Mouse (Mus musculus) spleen, adult 2 months (tissue): ENCODE measurements around the gene Vamp1. TPM values are rescaled to one million over a fixed set of nuclear protein-coding genes. Genes with fewer than 3 reads are reported as not detected.

Source experiments
- DNase-seq, 2 experiments: peaks; one replicate each; pipeline versions ENCODE4 v3.0.0 to v3.0.0-alpha.2; 2012 to 2021; ENCODE audit warnings: low spot score in 2 of 2, low read depth in 1 of 2
- H3K27ac ChIP-seq: fragments of 200-500 bp; 2 replicates; pipeline ENCODE4 v1.5.1; 2012; ENCODE audit warnings: low read length, inconsistent platforms; ENCODE audit not compliant: insufficient read depth
- H3K27me3 ChIP-seq: fragments of 200-500 bp; 2 replicates; pipeline ENCODE4 v1.6.1; 2012; ENCODE audit warnings: mild to moderate bottlenecking, moderate library complexity, low read length, inconsistent platforms; ENCODE audit not compliant: control insufficient read depth, insufficient read depth
- H3K36me3 ChIP-seq: fragments of 200-500 bp; 2 replicates; pipeline ENCODE4 v1.6.1; 2012; ENCODE audit warnings: mild to moderate bottlenecking, low read length, inconsistent platforms; ENCODE audit not compliant: control insufficient read depth, insufficient read depth
- H3K4me1 ChIP-seq: fragments of 200-500 bp; 2 replicates; pipeline ENCODE4 v1.6.1; 2011; ENCODE audit warnings: inconsistent platforms; ENCODE audit not compliant: control insufficient read depth, insufficient read depth, insufficient read length
- H3K4me3 ChIP-seq: fragments of 200-500 bp; 2 replicates; pipeline ENCODE4 v1.5.1; 2011; ENCODE audit warnings: mild to moderate bottlenecking, inconsistent platforms; ENCODE audit not compliant: insufficient read depth, insufficient read length; ENCODE audit errors: extremely low read depth
- CTCF ChIP-seq: fragments of 200-500 bp; IDR thresholded peaks from 2 replicates; pipeline ENCODE4 v1.5.1; 2011; ENCODE audit warnings: mild to moderate bottlenecking, inconsistent platforms; ENCODE audit not compliant: insufficient read depth, insufficient read length, insufficient replicate concordance; ENCODE audit errors: extremely low read depth
- POLR2A ChIP-seq: fragments of 200-500 bp; IDR thresholded peaks from 2 replicates; pipeline ENCODE4 v1.6.1; 2011; ENCODE audit warnings: low read depth, low read length, inconsistent platforms
- WGBS: fragments of 180-500 bp; shearing (Covaris S2); methylation state at CpG from one replicate; pipeline ENCODE4 v1.1.7; 2018; 5-methylcytosine and 5-hydroxymethylcytosine counted together
- polyA plus RNA-seq: library from polyadenylated mRNA; depleted of rRNA; stranded (reverse); fragments of >200 nt; gene quantifications from 2 replicates; pipeline ENCODE4 v1.2.3, GENCODE M21; 2012

Gene Vamp1
- polyA plus RNA-seq, 1 experiment: 41.7 TPM

DNA sequence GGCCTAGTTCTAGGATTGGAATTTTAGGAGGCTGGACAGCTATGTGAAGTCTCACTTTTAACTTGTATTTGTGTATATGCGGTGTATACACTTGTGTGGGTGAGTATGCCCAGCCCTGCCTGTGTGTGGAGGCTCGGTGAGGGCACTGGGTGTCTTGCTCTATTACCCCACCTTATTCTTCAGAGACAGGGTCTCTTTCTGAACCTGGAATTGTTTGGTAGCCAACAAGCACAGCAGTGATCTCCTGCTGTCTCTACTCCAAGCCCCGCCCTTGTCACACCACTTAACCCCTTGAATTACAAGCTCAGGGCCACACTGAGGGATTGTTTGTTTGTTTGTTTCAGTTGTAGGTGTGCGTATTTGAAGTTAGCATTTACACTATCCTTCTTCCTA lies 16.7 kb downstream of the Vamp1 start:
- Histone ChIP-seq H3K4me1 (peaks cover 9% of the 10 kb centered on the region; the same call in 1 of the 2 replicates), H3K27ac (peak overlapping the region; percentile 98), H3K27me3 (no peaks in the 10 kb centered on the region), H3K4me3 (peak overlapping the region; percentile 88), H3K36me3 (peaks cover 16% of the 10 kb centered on the region)
- 22% methylated on average over 4 of the region's 4 CpGs for WGBS
- DNase-seq: no peak
- TF ChIP-seq CTCF (no peak), POLR2A (no peak)

DNA sequence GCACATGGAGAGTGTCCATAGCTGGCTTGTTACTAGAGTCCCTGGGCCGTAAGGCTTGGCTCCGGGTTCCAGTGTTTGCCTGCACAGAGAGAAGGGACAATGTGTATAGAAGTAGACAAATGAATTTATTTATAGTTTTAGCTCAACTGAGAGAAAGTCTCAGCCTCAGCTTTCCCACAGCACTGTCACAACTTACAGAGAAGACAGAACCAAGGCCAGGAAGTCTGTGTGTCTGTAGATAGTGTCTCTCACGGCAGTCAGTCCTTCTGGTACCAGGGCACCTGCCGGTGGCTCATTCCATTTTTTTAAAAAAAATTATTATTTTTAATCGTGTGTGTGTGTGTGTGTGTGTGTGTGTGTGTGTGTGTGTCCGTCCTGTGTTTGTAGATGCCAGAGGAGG lies 17.2 kb downstream of the Vamp1 start:
- peak overlapping the region; percentile 98 for H3K27ac ChIP-seq
- H3K36me3 ChIP-seq: peaks cover 14% of the 10 kb centered on the region
- H3K4me1 ChIP-seq: peaks cover 9% of the 10 kb centered on the region; the same call in 1 of the 2 replicates
- DNase-seq: no peak
- no peak for TF ChIP-seq CTCF
- no peak for TF ChIP-seq POLR2A
- H3K4me3 ChIP-seq: no peak overlapping the region
- WGBS: 42% methylated on average over 6 of the region's 6 CpGs
- H3K27me3 ChIP-seq: no peaks in the 10 kb centered on the region

DNA sequence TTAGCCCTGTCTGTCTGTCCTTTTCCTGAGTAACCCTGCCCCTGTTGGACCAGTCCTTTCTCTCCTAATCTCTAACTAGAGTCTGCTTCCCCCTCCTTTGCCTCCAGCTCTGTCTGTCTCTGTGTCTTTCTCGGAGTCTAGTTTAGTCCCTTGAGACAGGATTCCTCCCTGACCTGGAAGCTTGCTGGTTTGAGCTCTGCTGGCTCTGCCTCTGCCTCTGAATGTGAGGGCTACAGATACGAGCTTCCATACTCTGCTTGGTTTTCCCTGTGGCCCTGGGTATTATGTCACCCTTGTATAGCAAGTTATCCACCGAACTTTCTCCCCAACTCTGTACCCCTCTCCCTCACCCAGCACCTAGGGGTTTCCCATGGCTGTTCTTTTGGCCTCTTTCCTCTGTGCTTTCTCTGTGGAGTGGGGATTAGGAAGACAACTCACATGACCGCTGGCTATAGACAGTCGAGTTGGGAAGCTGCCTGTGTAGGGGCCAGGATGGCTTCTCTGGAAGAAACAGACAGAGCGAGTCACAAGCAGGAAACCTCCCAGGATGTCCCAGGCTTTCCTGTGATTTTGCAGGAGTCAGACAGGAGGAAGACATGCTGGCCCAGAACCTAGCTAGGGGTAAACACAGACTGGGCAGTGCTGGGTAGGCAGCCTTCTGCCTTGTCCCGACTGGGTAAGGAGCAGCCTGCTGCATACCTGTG lies 18.6 kb downstream of the Vamp1 start:
- TF ChIP-seq CTCF: no peak
- TF ChIP-seq POLR2A: no peak
- no peak for DNase-seq
- H3K4me3 ChIP-seq: peak overlapping the region; percentile 43
- H3K4me1 ChIP-seq: peaks cover 19% of the 10 kb centered on the region; the same call in 1 of the 2 replicates
- H3K36me3 ChIP-seq: peaks cover 7% of the 10 kb centered on the region
- no peaks in the 10 kb centered on the region for H3K27me3 ChIP-seq
- 51% methylated on average over 7 of the region's 7 CpGs for WGBS
- H3K27ac ChIP-seq: peak overlapping the region; percentile 65

DNA sequence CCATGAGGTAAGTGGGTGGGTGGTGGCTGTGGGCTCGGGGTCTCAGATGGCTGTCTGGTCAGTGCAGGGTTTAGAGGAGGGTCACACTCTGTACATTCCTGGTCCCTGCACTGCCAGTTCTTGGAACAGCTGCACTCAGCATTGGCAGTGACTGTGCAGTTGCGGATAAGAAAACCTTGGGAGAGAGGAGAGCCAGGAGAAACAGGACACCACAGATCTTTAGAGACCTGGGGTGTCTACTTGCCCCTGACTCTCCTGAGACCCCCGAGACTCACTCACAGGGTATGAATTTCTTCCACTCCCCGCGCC lies 19.1 kb downstream of the Vamp1 start:
- peaks cover 7% of the 10 kb centered on the region for H3K36me3 ChIP-seq
- no peak for DNase-seq
- H3K4me1 ChIP-seq: peaks cover 21% of the 10 kb centered on the region; the same call in 1 of the 2 replicates
- TF ChIP-seq CTCF (no peak), POLR2A (no peak)
- peak overlapping the region; percentile 65 for H3K27ac ChIP-seq
- peak overlapping the region; percentile 43 for H3K4me3 ChIP-seq
- 56% methylated on average over 5 of the region's 5 CpGs for WGBS
- no peaks in the 10 kb centered on the region for H3K27me3 ChIP-seq

DNA sequence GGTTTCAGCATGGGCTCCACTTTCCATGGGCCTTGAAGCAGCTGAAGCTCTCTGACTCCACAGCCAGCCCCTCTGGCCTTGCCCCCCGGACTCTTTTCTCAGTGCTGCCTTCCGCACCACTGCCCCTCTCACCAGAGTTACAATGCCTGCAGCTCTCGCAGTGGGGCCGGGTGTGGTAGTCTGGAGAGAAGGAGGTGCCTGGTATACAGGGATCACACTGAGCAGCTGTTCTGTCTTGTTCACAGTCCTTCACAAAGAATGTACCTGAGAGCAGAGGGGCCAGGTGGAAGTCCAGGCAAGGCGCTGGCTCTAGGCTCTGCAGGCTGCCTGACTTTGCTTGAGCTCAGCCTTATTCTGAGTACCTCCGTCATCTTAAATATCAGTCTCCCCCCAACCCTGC lies 21.0 kb downstream of the Vamp1 start:
- TF ChIP-seq POLR2A (no peak), CTCF (no peak)
- DNase-seq: no peak
- 22% methylated on average over 6 of the region's 6 CpGs for WGBS
- Histone ChIP-seq H3K36me3 (0 out of 2 replicates have a peak, but pooled peaks cover 2% of the 10 kb centered on the region), H3K27me3 (no peaks in the 10 kb centered on the region), H3K4me1 (peaks cover 12% of the 10 kb centered on the region; the same call in 1 of the 2 replicates), H3K27ac (peak overlapping the region; percentile 94), H3K4me3 (peak overlapping the region; percentile 63)

DNA sequence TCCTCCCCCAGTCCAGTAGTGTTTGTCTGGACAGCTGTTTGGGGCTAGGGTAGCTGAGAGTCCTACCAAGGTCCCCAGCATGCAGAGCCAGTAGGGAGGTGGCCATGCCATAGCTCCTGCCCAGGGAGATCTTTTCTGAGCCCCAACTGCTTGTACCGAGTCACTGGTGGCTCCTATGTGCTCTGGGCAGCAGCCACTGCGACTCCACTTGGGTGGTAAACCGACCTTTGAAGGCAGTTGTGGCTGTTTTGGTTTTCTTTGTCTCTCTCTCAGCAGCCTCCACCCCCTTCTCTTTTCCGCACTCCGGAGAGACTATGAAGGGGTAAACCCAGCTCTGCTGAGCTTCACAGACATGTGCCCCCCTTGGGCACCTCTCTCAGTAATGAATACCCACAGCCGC lies 21.4 kb downstream of the Vamp1 start, which contains the start of gene Cd27:
TSS of gene Cd27 (minus strand) at position 229 of the 400 bp plus-strand sequence.
- H3K36me3 ChIP-seq: 0 out of 2 replicates have a peak, but pooled peaks cover 2% of the 10 kb centered on the region
- H3K4me3 ChIP-seq: peak within 1 kb of the TSS; percentile 63
- no peaks in the 10 kb centered on the region for H3K27me3 ChIP-seq
- 17% methylated on average over 6 of the region's 6 CpGs for WGBS
- peak; percentile 79 for TF ChIP-seq POLR2A
- no peak for TF ChIP-seq CTCF
- peaks cover 16% of the 10 kb centered on the region; the same call in 1 of the 2 replicates for H3K4me1 ChIP-seq
- peak within 1 kb of the TSS; percentile 94 for H3K27ac ChIP-seq
- no peak for DNase-seq

DNA sequence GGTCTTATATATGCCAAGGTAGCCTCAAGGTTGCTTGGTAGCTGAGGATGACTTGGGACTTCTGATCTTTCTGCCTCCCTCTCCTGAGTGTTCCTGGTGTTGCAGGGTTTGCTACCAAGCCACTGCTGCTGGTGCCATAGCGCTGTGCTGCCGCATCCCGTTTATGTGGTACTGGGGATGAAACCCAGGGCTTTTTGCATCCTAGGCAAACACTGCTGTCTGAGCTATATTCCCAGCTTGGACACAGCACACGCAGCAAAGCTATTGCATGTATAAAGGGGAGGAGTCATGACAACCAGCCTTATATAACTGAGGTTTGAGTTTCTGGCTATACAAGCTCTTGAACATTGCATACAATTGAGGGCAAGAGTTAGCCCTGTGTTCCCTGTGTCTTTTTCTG lies 22.1 kb downstream of the Vamp1 start:
- WGBS: 36% methylated on average over 4 of the region's 4 CpGs
- peak overlapping the region; percentile 94 for H3K27ac ChIP-seq
- H3K4me1 ChIP-seq: peaks cover 20% of the 10 kb centered on the region; the same call in 1 of the 2 replicates
- H3K36me3 ChIP-seq: 0 out of 2 replicates have a peak, but pooled peaks cover 2% of the 10 kb centered on the region
- TF ChIP-seq CTCF (no peak), POLR2A (no peak)
- DNase-seq: no peak
- H3K4me3 ChIP-seq: peak overlapping the region; percentile 33; the same call in 1 of the 2 replicates
- H3K27me3 ChIP-seq: no peaks in the 10 kb centered on the region
